ENCODE assay signal across 19 mouse cellular contexts in genomic region chr11:95716136-95716535, GRCm38 (mm10). TPM values are rescaled to one million over a fixed set of nuclear protein-coding genes. Genes with fewer than 3 reads are reported as not detected.
DNase-seq lines count a peak whose midpoint lies in the region; ATAC-seq lines count a peak whose summit lies in the region.
"Had no signal": no experiment of that assay in that cellular context is flagged by ENCODE, and none has a peak within 500 bp of the region (broad histone marks: within the 10 kb centered on the region; RNA-seq: fewer than 3 reads in every experiment).

No protein-coding gene starts in this region.

- no peaks in the 10 kb centered on the region for H3K9me3 ChIP-seq in embryonic facial prominence, embryonic 13.5 days
- H3K9me3 ChIP-seq in embryonic facial prominence, embryonic 10.5 days = no peaks in the 10 kb centered on the region
- H3K9me3 ChIP-seq: liver, embryonic 13.5 days had no signal

- peaks cover 31% of the 10 kb centered on the region for H3K4me1 ChIP-seq in embryonic facial prominence, embryonic 13.5 days
- peaks cover 39% of the 10 kb centered on the region for H3K4me1 ChIP-seq in embryonic facial prominence, embryonic 10.5 days

- H3K4me2 ChIP-seq in embryonic facial prominence, embryonic 13.5 days = no peak overlapping the region
- H3K4me2 ChIP-seq: heart, embryonic 11.5 days had no signal

- H3K9ac ChIP-seq in embryonic facial prominence, embryonic 13.5 days = 0 out of 2 replicates have a peak overlapping the region, but pooled peaks have one; percentile 27
- H3K9ac ChIP-seq: liver, embryonic 13.5 days had no signal

- DNase-seq in embryonic facial prominence, embryonic 10.5 days (ENCODE audit: low spot score) = no peak
- DNase-seq in layer of hippocampus, adult 9-11 months = peak; percentile 24
- no peak for DNase-seq in layer of hippocampus, adult 9-10 months (ENCODE audit: low spot score)
- peak; percentile 15 for DNase-seq in right cerebral cortex, adult 18-20 months
- DNase-seq in right cerebral cortex, postnatal 4 days = no peak
- DNase-seq in adrenal gland, postnatal 10 days = no peak
- DNase-seq: B cell, adult 2 months; cerebellum, adult 8-10 months; gastrocnemius, postnatal 14 days; heart, postnatal 36 days; kidney, adult 11 months; kidney, postnatal 14 days; liver, embryonic 13.5 days; retina, postnatal 1 day had no signal

- no peaks in the 10 kb centered on the region for H3K27me3 ChIP-seq in embryonic facial prominence, embryonic 13.5 days
- H3K27me3 ChIP-seq in embryonic facial prominence, embryonic 10.5 days (replicated peaks; ENCODE audit: low read depth, poor library complexity, severe bottlenecking) = no peaks in the 10 kb centered on the region
- H3K27me3 ChIP-seq: liver, embryonic 13.5 days had no signal

- 68% methylated on average over 8 of the region's 8 CpGs for WGBS in embryonic facial prominence, embryonic 13.5 days
- 72% methylated on average over 8 of the region's 8 CpGs for WGBS in embryonic facial prominence, embryonic 10.5 days

- H3K27ac ChIP-seq in embryonic facial prominence, embryonic 13.5 days = no peak overlapping the region
- H3K27ac ChIP-seq in embryonic facial prominence, embryonic 10.5 days (replicated peaks) = no peak overlapping the region

- H3K4me3 ChIP-seq in embryonic facial prominence, embryonic 13.5 days = no peak overlapping the region
- H3K4me3 ChIP-seq in embryonic facial prominence, embryonic 10.5 days = no peak overlapping the region

- ATAC-seq in embryonic facial prominence, embryonic 13.5 days (ENCODE audit: insufficient number of reproducible peaks, insufficient read depth, low FRiP score, low TSS enrichment, low read depth) = no peak
- no peak for ATAC-seq in monocyte, adult 5-6 weeks (replicated peaks; ENCODE audit: insufficient number of reproducible peaks, low FRiP score, low TSS enrichment, poor library complexity, severe bottlenecking)
- ATAC-seq: activated CD4-positive, CD25-positive, alpha-beta regulatory T cell, adult 4 months; lung, postnatal 0 days had no signal

- no peaks in the 10 kb centered on the region for H3K36me3 ChIP-seq in embryonic facial prominence, embryonic 13.5 days
- 0 out of 2 replicates have a peak, but pooled peaks cover 5% of the 10 kb centered on the region for H3K36me3 ChIP-seq in embryonic facial prominence, embryonic 10.5 days (replicated peaks)
- H3K36me3 ChIP-seq: liver, embryonic 13.5 days had no signal

RNA-seq across cellular contexts. Expression of gene Zfp652, which starts 3.7 kb away (rescaled TPM):
- polyA plus RNA-seq in embryonic facial prominence, embryonic 13.5 days (2015; fragmentation: Nextera tagmentation; extraction: Ambion mirVana) = 24.5 and 25.3 TPM in 2 replicates
- polyA plus RNA-seq in embryonic facial prominence, embryonic 10.5 days (2016; fragmentation: Nextera tagmentation; extraction: Ambion mirVana) = 19.5 and 20.3 TPM in 2 replicates
- 15.2 to 48.6 TPM (median 24.2 TPM) in 3 replicates for total RNA-seq in monocyte, adult 5-6 weeks (2017)
- total RNA-seq in adrenal gland, postnatal 10 days (2021) = 10 to 100 TPM; 42.8 to 46.6 TPM

RNA-seq across cellular contexts. Expression of gene B130006D01Rik, which starts 7.3 kb away (rescaled TPM):
- 2.0 and 2.8 TPM in 2 replicates for polyA plus RNA-seq in embryonic facial prominence, embryonic 13.5 days (2015; fragmentation: Nextera tagmentation; extraction: Ambion mirVana)
- 1.9 and 2.2 TPM in 2 replicates for polyA plus RNA-seq in embryonic facial prominence, embryonic 10.5 days (2016; fragmentation: Nextera tagmentation; extraction: Ambion mirVana)
- 2.5 to 6.1 TPM (median 5.2 TPM) in 3 replicates for total RNA-seq in monocyte, adult 5-6 weeks (2017)
- total RNA-seq in adrenal gland, postnatal 10 days (2021) = 1 to 10 TPM in 1 of 2 experiments, under 1 TPM in 1; 0.27 to 1.3 TPM

RNA-seq across cellular contexts. Expression of gene Phb, which starts 49.4 kb away (rescaled TPM):
- 209 and 218 TPM in 2 replicates for polyA plus RNA-seq in embryonic facial prominence, embryonic 13.5 days (2015; fragmentation: Nextera tagmentation; extraction: Ambion mirVana)
- polyA plus RNA-seq in embryonic facial prominence, embryonic 10.5 days (2016; fragmentation: Nextera tagmentation; extraction: Ambion mirVana) = 309 and 312 TPM in 2 replicates
- 31.8 to 48.7 TPM (median 44.4 TPM) in 3 replicates for total RNA-seq in monocyte, adult 5-6 weeks (2017)
- 100 to 1,000 TPM; 341 to 361 TPM for total RNA-seq in adrenal gland, postnatal 10 days (2021)

Comparison
In these comparisons a context has a peak if more than half of its experiments do, and no peak if none do; other contexts are left out.
1. DNase-seq: peak in layer of hippocampus, adult 9-11 months (single experiment) and right cerebral cortex, adult 18-20 months (single experiment); none in embryonic facial prominence, embryonic 10.5 days (single experiment), layer of hippocampus, adult 9-10 months (single experiment), right cerebral cortex, postnatal 4 days (single experiment) and adrenal gland, postnatal 10 days (single experiment).